Mouse (Mus musculus): ENCODE measurements around the gene Slc38a3. TPM values are rescaled to one million over a fixed set of nuclear protein-coding genes. Genes with fewer than 3 reads are reported as not detected.

The Slc38a3 gene
- polyA plus RNA-seq, 1 experiment from 2014 or later: 19.5 TPM

Other genes starting within 250 kb of the Slc38a3 start
- gene Tmem115, start 135.6 kb downstream of the Slc38a3 start, polyA plus RNA-seq (2015; fragmentation: Nextera tagmentation; extraction: Ambion mirVana): 43.2 and 45.7 TPM in 2 replicates
- 26.6 and 31.3 TPM in 2 replicates for gene Cyb561d2, start 127.3 kb downstream of the Slc38a3 start, polyA plus RNA-seq (2015; fragmentation: Nextera tagmentation; extraction: Ambion mirVana)
- 39.1 and 39.7 TPM in 2 replicates for gene Nprl2, start 127.3 kb downstream of the Slc38a3 start, polyA plus RNA-seq (2015; fragmentation: Nextera tagmentation; extraction: Ambion mirVana)
- 0.63 and 0.94 TPM in 2 replicates for gene Zmynd10, start 122.2 kb downstream of the Slc38a3 start, polyA plus RNA-seq (2015; fragmentation: Nextera tagmentation; extraction: Ambion mirVana)
- 53.9 and 58.0 TPM in 2 replicates for gene Rassf1, start 118.0 kb downstream of the Slc38a3 start, polyA plus RNA-seq (2015; fragmentation: Nextera tagmentation; extraction: Ambion mirVana)
- gene Tusc2, start 106.3 kb downstream of the Slc38a3 start, polyA plus RNA-seq (2015; fragmentation: Nextera tagmentation; extraction: Ambion mirVana): 42.6 and 46.1 TPM in 2 replicates
- gene Hyal2, start 101.6 kb downstream of the Slc38a3 start, polyA plus RNA-seq (2015; fragmentation: Nextera tagmentation; extraction: Ambion mirVana): 84.2 and 85.4 TPM in 2 replicates
- gene Hyal1, start 92.6 kb downstream of the Slc38a3 start, polyA plus RNA-seq (2015; fragmentation: Nextera tagmentation; extraction: Ambion mirVana): 9.2 and 10.8 TPM in 2 replicates
- gene Naa80, start 90.6 kb downstream of the Slc38a3 start, polyA plus RNA-seq (2015; fragmentation: Nextera tagmentation; extraction: Ambion mirVana): 16.1 and 18.6 TPM in 2 replicates
- 1.1 and 1.7 TPM in 2 replicates for gene Hyal3, start 88.7 kb downstream of the Slc38a3 start, polyA plus RNA-seq (2015; fragmentation: Nextera tagmentation; extraction: Ambion mirVana)
- 65.1 and 68.2 TPM in 2 replicates for gene Ifrd2, start 81.9 kb downstream of the Slc38a3 start, polyA plus RNA-seq (2015; fragmentation: Nextera tagmentation; extraction: Ambion mirVana)
- gene Sema3b, start 60.3 kb downstream of the Slc38a3 start, polyA plus RNA-seq (2015; fragmentation: Nextera tagmentation; extraction: Ambion mirVana): 13.2 and 16.5 TPM in 2 replicates
- gene Gnai2, start 34.2 kb downstream of the Slc38a3 start, polyA plus RNA-seq (2015; fragmentation: Nextera tagmentation; extraction: Ambion mirVana): 355 and 371 TPM in 2 replicates
- 1.1 and 1.9 TPM in 2 replicates for gene Gnat1, start 10.2 kb upstream of the Slc38a3 start, polyA plus RNA-seq (2015; fragmentation: Nextera tagmentation; extraction: Ambion mirVana)
- 19.7 and 21.3 TPM in 2 replicates for gene Sema3f, start 40.9 kb upstream of the Slc38a3 start, polyA plus RNA-seq (2015; fragmentation: Nextera tagmentation; extraction: Ambion mirVana)
- gene Rbm5, start 101.5 kb upstream of the Slc38a3 start, polyA plus RNA-seq (2015; fragmentation: Nextera tagmentation; extraction: Ambion mirVana): 182 and 185 TPM in 2 replicates
- 67.4 and 76.2 TPM in 2 replicates for gene Rbm6, start 203.7 kb upstream of the Slc38a3 start, polyA plus RNA-seq (2015; fragmentation: Nextera tagmentation; extraction: Ambion mirVana)
- 19.4 and 21.0 TPM in 2 replicates for gene Mon1a, start 218.6 kb upstream of the Slc38a3 start, polyA plus RNA-seq (2015; fragmentation: Nextera tagmentation; extraction: Ambion mirVana)
- 10.8 TPM in 2 replicates for gene Mst1r, start 237.3 kb upstream of the Slc38a3 start, polyA plus RNA-seq (2015; fragmentation: Nextera tagmentation; extraction: Ambion mirVana)

Data from stomach, embryonic 15.5 days (tissue).